Mouse (Mus musculus) forebrain, embryonic 10.5 days (tissue): ENCODE measurements around the gene Eif2s2. TPM values are rescaled to one million over a fixed set of nuclear protein-coding genes. Genes with fewer than 3 reads are reported as not detected.
"Not testable (repeated sequence)": the region's sequence is repeated elsewhere in the genome, so short reads cannot be mapped to it uniquely, and the experiment has no call there.

Source experiments
- DNase-seq: peaks from one replicate; pipeline ENCODE4 v3.0.0-alpha.2; 2017; ENCODE audit warnings: low spot score; ENCODE audit errors: extremely low spot score
- H3K27ac ChIP-seq: fragments of 300-500 bp; sonication (generic); 2 replicates; pipeline ENCODE4 v1.5.1; 2016; ENCODE audit warnings: mild to moderate bottlenecking
- H3K27me3 ChIP-seq: fragments of 300-500 bp; sonication (generic); 2 replicates; pipeline ENCODE4 v1.6.1; 2016; ENCODE audit warnings: mild to moderate bottlenecking; ENCODE audit not compliant: poor library complexity, severe bottlenecking
- H3K36me3 ChIP-seq: fragments of 300-500 bp; sonication (generic); replicated peaks from 2 replicates; pipeline ENCODE4 v1.6.1; 2016; ENCODE audit warnings: mild to moderate bottlenecking, moderate library complexity
- H3K4me1 ChIP-seq: fragments of 300-500 bp; sonication (generic); 2 replicates; pipeline ENCODE4 v1.6.1; 2016
- H3K4me3 ChIP-seq: fragments of 300-500 bp; sonication (generic); 2 replicates; pipeline ENCODE4 v1.5.1; 2016; ENCODE audit warnings: mild to moderate bottlenecking, moderate library complexity
- H3K9me3 ChIP-seq: fragments of 300-500 bp; sonication (generic); 2 replicates; pipeline ENCODE4 v1.6.1; 2016; ENCODE audit warnings: mild to moderate bottlenecking, moderate library complexity
- WGBS: fragments of 180-500 bp; shearing (Covaris S2); methylation state at CpG from one replicate; pipeline ENCODE4 v1.1.7; 2016; 5-methylcytosine and 5-hydroxymethylcytosine counted together
- polyA plus RNA-seq: library from polyadenylated mRNA; unstranded; fragments of >200 nt; fragmentation: Nextera tagmentation; extraction: Ambion mirVana; gene quantifications from 2 replicates; pipeline ENCODE4 v1.2.1, GENCODE M21; 2016

The Eif2s2 gene
- polyA plus RNA-seq, 1 experiment from 2014 or later = 118 TPM

GRCm38 (mm10) chr2:154917866-154918641 lies 25.3 kb upstream of the Eif2s2 start:
- Histone ChIP-seq H3K27me3 (peaks cover 16% of the 10 kb centered on the region), H3K36me3 (no peaks in the 10 kb centered on the region), H3K9me3 (no peaks in the 10 kb centered on the region), H3K4me3 (no peak overlapping the region), H3K4me1 (no peaks in the 10 kb centered on the region), H3K27ac (no peak overlapping the region)
- DNase-seq = no peak
- WGBS = 88% methylated on average over 13 of the region's 13 CpGs

GRCm38 (mm10) chr2:154916547-154916946 lies 23.8 kb upstream of the Eif2s2 start:
- WGBS = 23% methylated on average over 2 of the region's 2 CpGs
- no peak overlapping the region for H3K27ac ChIP-seq
- DNase-seq = no peak
- H3K36me3 ChIP-seq = no peaks in the 10 kb centered on the region
- H3K4me1 ChIP-seq = no peaks in the 10 kb centered on the region
- no peaks in the 10 kb centered on the region for H3K9me3 ChIP-seq
- H3K4me3 ChIP-seq = no peak overlapping the region
- peaks cover 12% of the 10 kb centered on the region for H3K27me3 ChIP-seq

GRCm38 (mm10) chr2:154915922-154916541 lies 23.3 kb upstream of the Eif2s2 start:
- Histone ChIP-seq H3K27me3 (peaks cover 7% of the 10 kb centered on the region), H3K4me3 (no peak overlapping the region), H3K4me1 (no peaks in the 10 kb centered on the region), H3K9me3 (no peaks in the 10 kb centered on the region), H3K36me3 (no peaks in the 10 kb centered on the region), H3K27ac (no peak overlapping the region)
- no peak for DNase-seq
- WGBS = 89% methylated on average over 12 of the region's 12 CpGs

- Histone ChIP-seq H3K27ac (no peak overlapping the region), H3K27me3 (no peaks in the 10 kb centered on the region), H3K4me3 (no peak overlapping the region), H3K36me3 (no peaks in the 10 kb centered on the region), H3K9me3 (no peaks in the 10 kb centered on the region), H3K4me1 (no peaks in the 10 kb centered on the region)
- 80% methylated on average over 6 of the region's 6 CpGs for WGBS
- no peak for DNase-seq
These were observed 17.1 kb upstream of the Eif2s2 start for GRCm38 (mm10) chr2:154909789-154910188.

GRCm38 (mm10) chr2:154908223-154908622 lies 15.5 kb upstream of the Eif2s2 start:
- H3K36me3 ChIP-seq, H3K27ac ChIP-seq, H3K4me1 ChIP-seq, H3K9me3 ChIP-seq, H3K4me3 ChIP-seq, H3K27me3 ChIP-seq, DNase-seq: not testable (repeated sequence)
- WGBS = 45% methylated on average over 2 of the region's 2 CpGs

- H3K36me3 ChIP-seq = no peaks in the 10 kb centered on the region
- H3K27ac ChIP-seq = no peak overlapping the region
- no peaks in the 10 kb centered on the region for H3K4me1 ChIP-seq
- no peaks in the 10 kb centered on the region for H3K27me3 ChIP-seq
- 68% methylated on average over 2 of the region's 2 CpGs for WGBS
- no peak for DNase-seq
- no peak overlapping the region for H3K4me3 ChIP-seq
- no peaks in the 10 kb centered on the region for H3K9me3 ChIP-seq
These were observed 13.1 kb upstream of the Eif2s2 start for GRCm38 (mm10) chr2:154905796-154906195.

GRCm38 (mm10) chr2:154902111-154902510 lies 9.4 kb upstream of the Eif2s2 start:
- Histone ChIP-seq H3K9me3 (no peaks in the 10 kb centered on the region), H3K27ac (no peak overlapping the region), H3K27me3 (no peaks in the 10 kb centered on the region), H3K36me3 (no peaks in the 10 kb centered on the region), H3K4me1 (no peaks in the 10 kb centered on the region), H3K4me3 (no peak overlapping the region)
- no peak for DNase-seq
- WGBS = 95% methylated on average over 3 of the region's 3 CpGs

GRCm38 (mm10) chr2:154899412-154899811 lies 6.7 kb upstream of the Eif2s2 start:
- WGBS = 92% methylated on average over 4 of the region's 4 CpGs
- DNase-seq, H3K9me3 ChIP-seq, H3K4me3 ChIP-seq, H3K4me1 ChIP-seq, H3K27ac ChIP-seq, H3K36me3 ChIP-seq, H3K27me3 ChIP-seq: not testable (repeated sequence)

- H3K36me3 ChIP-seq, H3K4me1 ChIP-seq, H3K27me3 ChIP-seq, H3K4me3 ChIP-seq, DNase-seq, H3K9me3 ChIP-seq, H3K27ac ChIP-seq: not testable (repeated sequence)
- 91% methylated on average over 8 of the region's 8 CpGs for WGBS
These were observed 6.3 kb upstream of the Eif2s2 start for GRCm38 (mm10) chr2:154899004-154899403.

- H3K9me3 ChIP-seq = no peaks in the 10 kb centered on the region
- DNase-seq = no peak
- WGBS = 69% methylated on average over 4 of the region's 4 CpGs
- H3K36me3 ChIP-seq = peaks cover 10% of the 10 kb centered on the region
- H3K4me3 ChIP-seq = peak overlapping the region; percentile 98
- peaks cover 22% of the 10 kb centered on the region for H3K4me1 ChIP-seq
- H3K27ac ChIP-seq = no peak overlapping the region
- peaks cover 10% of the 10 kb centered on the region; the same call in 1 of the 2 replicates for H3K27me3 ChIP-seq
These were observed 813 bp upstream of the Eif2s2 start for GRCm38 (mm10) chr2:154893548-154893947.

- Histone ChIP-seq H3K27ac (peak overlapping the region; percentile 92), H3K36me3 (peaks cover 16% of the 10 kb centered on the region), H3K4me3 (peak overlapping the region; percentile 98), H3K9me3 (no peaks in the 10 kb centered on the region), H3K4me1 (peaks cover 22% of the 10 kb centered on the region), H3K27me3 (peaks cover 10% of the 10 kb centered on the region; the same call in 1 of the 2 replicates)
- WGBS = 12% methylated on average over 12 of the region's 12 CpGs
- no peak for DNase-seq
These were observed 280 bp upstream of the Eif2s2 start for GRCm38 (mm10) chr2:154893045-154893385.

- H3K4me3 ChIP-seq = peak overlapping the region; percentile 98
- peak overlapping the region; percentile 92 for H3K27ac ChIP-seq
- no peak for DNase-seq
- H3K9me3 ChIP-seq = no peaks in the 10 kb centered on the region
- H3K36me3 ChIP-seq = peaks cover 30% of the 10 kb centered on the region
- H3K4me1 ChIP-seq = peaks cover 22% of the 10 kb centered on the region
- H3K27me3 ChIP-seq = peaks cover 10% of the 10 kb centered on the region; the same call in 1 of the 2 replicates
- WGBS = 27% methylated on average over 2 of the region's 2 CpGs
These were observed 1.1 kb downstream of the Eif2s2 start for GRCm38 (mm10) chr2:154891585-154891984.

GRCm38 (mm10) chr2:154876621-154877020 lies 16.1 kb downstream of the Eif2s2 start:
- no peak overlapping the region for H3K4me3 ChIP-seq
- H3K27ac ChIP-seq = no peak overlapping the region
- 94% methylated on average over 2 of the region's 2 CpGs for WGBS
- no peaks in the 10 kb centered on the region for H3K4me1 ChIP-seq
- H3K27me3 ChIP-seq = no peaks in the 10 kb centered on the region
- H3K36me3 ChIP-seq = peaks cover 97% of the 10 kb centered on the region
- no peaks in the 10 kb centered on the region for H3K9me3 ChIP-seq
- no peak for DNase-seq
